Mouse (Mus musculus): ENCODE measurements at regions not wholly inside any gene's neighbourhood (a gene's known extent, or its start where the extent isn't known, plus 50 kb on each side); places are given as distances from the start of the nearest gene placed in this dataset.

DNA sequence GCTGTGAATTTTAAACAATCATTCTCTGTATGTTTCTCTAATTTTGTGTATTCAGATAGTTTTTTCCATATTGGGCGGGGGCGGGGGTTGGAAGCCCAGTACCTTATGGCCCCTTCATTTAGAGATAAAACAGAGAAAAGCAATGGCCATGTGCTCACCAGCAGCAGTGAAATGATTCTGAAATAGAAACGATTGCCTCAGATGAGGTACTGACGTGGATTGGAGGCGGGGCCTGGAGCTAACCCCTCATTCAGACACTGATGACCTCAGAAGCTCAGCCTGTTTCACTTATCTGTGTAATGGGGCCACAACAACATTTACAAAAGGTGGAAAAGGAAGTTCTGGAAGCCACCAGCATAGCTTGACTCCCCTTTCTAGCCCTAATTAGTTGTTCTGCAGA is 223.0 kb upstream of the Irx5 start:
- no peak for TF ChIP-seq POLR2A (IDR thresholded peaks at IDR 0.05; ENCODE audit: insufficient read depth, low read depth, low read length)
- no peak for TF ChIP-seq CTCF (IDR thresholded peaks at IDR 0.05)
